Mouse (Mus musculus) erythroblast, adult 5-6 weeks (primary cell): ENCODE measurements around the gene Mvd. TPM values are rescaled to one million over a fixed set of nuclear protein-coding genes. Genes with fewer than 3 reads are reported as not detected.

ENCODE experiments used
- total RNA-seq, 2 experiments: library from RNA; stranded (forward) in 1 of 2; stranded (reverse) in 1 of 2; fragments of 150-400 nt in 1 of 2; fragments of 200-764, 138-1000 nt in 1 of 2; gene quantifications; 2 replicates each; pipeline versions ENCODE4 v1.2.3 to v1.2.4; 2015 to 2017; ENCODE audit warnings: low replicate concordance in 2 of 2

The Mvd gene
- total RNA-seq, 2 experiments from 2014 or later, result 1.3 TPM; not detected in 1

Other genes with a start within 250 kb of the Mvd start
- gene Zfpm1, start 161.3 kb downstream of the Mvd start, total RNA-seq (2015; ENCODE audit: low replicate concordance), result 54.2 and 55.4 TPM in 2 replicates
- 196 and 459 TPM in 2 replicates for gene Zfpm1, start 161.3 kb downstream of the Mvd start, total RNA-seq (2017; ENCODE audit: low replicate concordance)
- gene Trhr2, start 82.7 kb downstream of the Mvd start, total RNA-seq (2015; ENCODE audit: low replicate concordance), result not detected in 2 replicates
- gene Trhr2, start 82.7 kb downstream of the Mvd start, total RNA-seq (2017; ENCODE audit: low replicate concordance), result not detected in 2 replicates
- 10.8 and 14.2 TPM in 2 replicates for gene Zc3h18, start 66.8 kb downstream of the Mvd start, total RNA-seq (2015; ENCODE audit: low replicate concordance)
- 22.2 and 31.5 TPM in 2 replicates for gene Zc3h18, start 66.8 kb downstream of the Mvd start, total RNA-seq (2017; ENCODE audit: low replicate concordance)
- not detected in 2 replicates for gene Il17c, start 21.4 kb downstream of the Mvd start, total RNA-seq (2015; ENCODE audit: low replicate concordance)
- not detected in 2 replicates for gene Il17c, start 21.4 kb downstream of the Mvd start, total RNA-seq (2017; ENCODE audit: low replicate concordance)
- gene Cyba, start 10.5 kb downstream of the Mvd start, total RNA-seq (2015; ENCODE audit: low replicate concordance), result 105 and 126 TPM in 2 replicates
- 42.8 and 52.6 TPM in 2 replicates for gene Cyba, start 10.5 kb downstream of the Mvd start, total RNA-seq (2017; ENCODE audit: low replicate concordance)
- 1.0 TPM in 1 of 2 replicates, not detected in the other for gene Snai3, start 17.3 kb upstream of the Mvd start, total RNA-seq (2015; ENCODE audit: low replicate concordance)
- gene Snai3, start 17.3 kb upstream of the Mvd start, total RNA-seq (2017; ENCODE audit: low replicate concordance), result not detected in 2 replicates
- 9.0 and 12.9 TPM in 2 replicates for gene Rnf166, start 32.6 kb upstream of the Mvd start, total RNA-seq (2015; ENCODE audit: low replicate concordance)
- 7.9 and 8.1 TPM in 2 replicates for gene Rnf166, start 32.6 kb upstream of the Mvd start, total RNA-seq (2017; ENCODE audit: low replicate concordance)
- 3.8 and 29.4 TPM in 2 replicates for gene Ctu2, start 32.7 kb upstream of the Mvd start, total RNA-seq (2015; ENCODE audit: low replicate concordance)
- gene Ctu2, start 32.7 kb upstream of the Mvd start, total RNA-seq (2017; ENCODE audit: low replicate concordance), result 7.5 and 7.8 TPM in 2 replicates
- gene Piezo1, start 107.9 kb upstream of the Mvd start, total RNA-seq (2015; ENCODE audit: low replicate concordance), result 12.1 and 17.1 TPM in 2 replicates
- 14.7 and 23.0 TPM in 2 replicates for gene Piezo1, start 107.9 kb upstream of the Mvd start, total RNA-seq (2017; ENCODE audit: low replicate concordance)
- gene Cdt1, start 124.6 kb upstream of the Mvd start, total RNA-seq (2015; ENCODE audit: low replicate concordance), result 16.1 and 24.2 TPM in 2 replicates
- 38.2 and 47.5 TPM in 2 replicates for gene Cdt1, start 124.6 kb upstream of the Mvd start, total RNA-seq (2017; ENCODE audit: low replicate concordance)
- gene Aprt, start 133.5 kb upstream of the Mvd start, total RNA-seq (2015; ENCODE audit: low replicate concordance), result 77.1 and 85.7 TPM in 2 replicates
- 20.6 and 30.2 TPM in 2 replicates for gene Aprt, start 133.5 kb upstream of the Mvd start, total RNA-seq (2017; ENCODE audit: low replicate concordance)
- gene Galns, start 168.0 kb upstream of the Mvd start, total RNA-seq (2015; ENCODE audit: low replicate concordance), result 8.6 and 23.2 TPM in 2 replicates
- gene Galns, start 168.0 kb upstream of the Mvd start, total RNA-seq (2017; ENCODE audit: low replicate concordance), result 8.6 and 15.5 TPM in 2 replicates
- gene Trappc2l, start 168.2 kb upstream of the Mvd start, total RNA-seq (2015; ENCODE audit: low replicate concordance), result 17.7 and 26.8 TPM in 2 replicates
- gene Trappc2l, start 168.2 kb upstream of the Mvd start, total RNA-seq (2017; ENCODE audit: low replicate concordance), result 9.1 and 10.2 TPM in 2 replicates
- not detected in 2 replicates for gene Pabpn1l, start 179.3 kb upstream of the Mvd start, total RNA-seq (2015; ENCODE audit: low replicate concordance)
- gene Pabpn1l, start 179.3 kb upstream of the Mvd start, total RNA-seq (2017; ENCODE audit: low replicate concordance), result not detected in 2 replicates